Mouse (Mus musculus) midbrain, postnatal 0 days (tissue): ENCODE results near the gene Olfr1180. TPM values are rescaled to one million over a fixed set of nuclear protein-coding genes. Genes with fewer than 3 reads are reported as not detected.
"Not testable (repeated sequence)": the region's sequence is repeated elsewhere in the genome, so short reads cannot be mapped to it uniquely, and the experiment has no call there.

Experiments
- ATAC-seq: fragments of 200-750 bp; cut with Nextera tagmentation; 2 replicates; pipeline ENCODE4 v1.8.0; 2017; ENCODE audit warnings: moderate number of reproducible peaks, mild to moderate bottlenecking, moderate TSS enrichment, moderate library complexity; ENCODE audit not compliant: low FRiP score
- DNase-seq: peaks from one replicate; pipeline ENCODE4 v3.0.0-alpha.2; 2015; ENCODE audit warnings: low spot score
- H3K27ac ChIP-seq: fragments of 300-500 bp; sonication (generic); 2 replicates; pipeline ENCODE4 v1.5.1; 2014; ENCODE audit warnings: low read depth, mild to moderate bottlenecking, low read length, mixed read lengths
- H3K27me3 ChIP-seq: fragments of 300-500 bp; sonication (generic); 2 replicates; pipeline ENCODE4 v1.6.1; 2014; ENCODE audit warnings: low read length, control low read depth, mixed read lengths; ENCODE audit not compliant: insufficient read depth
- H3K36me3 ChIP-seq: fragments of 300-500 bp; sonication (generic); 2 replicates; pipeline ENCODE4 v1.6.1; 2014; ENCODE audit warnings: low read length, control low read depth, mixed read lengths; ENCODE audit not compliant: insufficient read depth
- H3K4me1 ChIP-seq: fragments of 300-500 bp; sonication (generic); 2 replicates; pipeline ENCODE4 v1.6.1; 2014; ENCODE audit warnings: mild to moderate bottlenecking, control low read depth, antibody characterized with exemption, low read length, mixed read lengths; ENCODE audit not compliant: insufficient read depth
- H3K4me2 ChIP-seq: fragments of 300-500 bp; sonication (generic); 2 replicates; pipeline ENCODE4 v1.6.1; 2014; ENCODE audit warnings: low read depth, mild to moderate bottlenecking, low read length, mixed read lengths; ENCODE audit not compliant: poor library complexity, severe bottlenecking
- H3K4me3 ChIP-seq: fragments of 300-500 bp; sonication (generic); 2 replicates; pipeline ENCODE4 v1.5.1; 2014; ENCODE audit warnings: low read depth, mild to moderate bottlenecking, low read length, moderate library complexity
- H3K9ac ChIP-seq: fragments of 300-500 bp; sonication (generic); replicated peaks from 2 replicates; pipeline ENCODE4 v1.6.1; 2014; ENCODE audit warnings: mild to moderate bottlenecking, low read length, moderate library complexity, mixed read lengths; ENCODE audit not compliant: poor library complexity, severe bottlenecking
- H3K9me3 ChIP-seq: fragments of 300-500 bp; sonication (generic); 2 replicates; pipeline ENCODE4 v1.6.1; 2016; ENCODE audit warnings: low read length, control low read depth
- CTCF ChIP-seq: IDR thresholded peaks from 2 replicates; pipeline ENCODE4 v1.5.1; 2016; ENCODE audit warnings: antibody characterized with exemption, mild to moderate bottlenecking
- WGBS: fragments of 180-500 bp; shearing (Covaris S2); extraction: QIAGEN DNeasy Blood & Tissue Kit; methylation state at CpG from one replicate; pipeline ENCODE4 v1.1.7; 2014; 5-methylcytosine and 5-hydroxymethylcytosine counted together
- polyA plus RNA-seq: library from polyadenylated mRNA; unstranded; fragments of >200 nt; fragmentation: Nextera tagmentation; extraction: Ambion mirVana; gene quantifications from 2 replicates; pipeline ENCODE4 v1.2.1, GENCODE M21; 2015
- total RNA-seq: library from RNA; depleted of rRNA; stranded (reverse); fragments of >200 nt; gene quantifications from 2 replicates; pipeline ENCODE4 v1.2.3, GENCODE M21; 2014; rRNA removed

Gene Olfr1180
- total RNA-seq (not detected in 2 replicates), polyA plus RNA-seq (not detected in 2 replicates)

GRCm38 (mm10) chr2:88419051-88419450 lies at the start of gene Olfr1180:
Gene Olfr1180, minus strand, starts transcription at chr2:88419151.
- no peak within 1 kb of the TSS for H3K4me3 ChIP-seq
- H3K4me2 ChIP-seq: no peak within 1 kb of the TSS
- TF ChIP-seq CTCF: no peak
- DNase-seq: no peak
- no peaks in the 10 kb centered on the region for H3K4me1 ChIP-seq
- H3K9ac ChIP-seq: no peak within 1 kb of the TSS
- no peak for ATAC-seq
- no peaks in the 10 kb centered on the region for H3K9me3 ChIP-seq
- WGBS: 84% methylated on average over 2 of the region's 2 CpGs
- H3K27ac ChIP-seq: no peak within 1 kb of the TSS
- H3K36me3 ChIP-seq: no peaks in the 10 kb centered on the region
- H3K27me3 ChIP-seq: no peaks in the 10 kb centered on the region

GRCm38 (mm10) chr2:88454567-88454966 lies 35.6 kb upstream of the Olfr1180 start, which contains the start of gene Olfr1183:
Gene Olfr1183, plus strand, starts transcription at chr2:88454867.
- H3K4me1 ChIP-seq, H3K4me3 ChIP-seq, H3K9ac ChIP-seq, H3K27me3 ChIP-seq, H3K36me3 ChIP-seq, H3K9me3 ChIP-seq, H3K27ac ChIP-seq, ATAC-seq, DNase-seq, H3K4me2 ChIP-seq: not testable (repeated sequence)
- 87% methylated on average over 1 of the region's 1 CpGs for WGBS

- ATAC-seq: no peak
- no peak for TF ChIP-seq CTCF
- WGBS: 100% methylated on average over 1 of the region's 1 CpGs
Observed at GRCm38 (mm10) chr2:88449031-88449430, 30.1 kb upstream of the Olfr1180 start, which contains the start of gene Gm13757. Gene Gm13757, minus strand, starts transcription at chr2:88449131.

GRCm38 (mm10) chr2:88426071-88426470 lies 7.1 kb upstream of the Olfr1180 start, which contains the start of gene Olfr1181:
Gene Olfr1181, minus strand, starts transcription at chr2:88426171.
- no peak for TF ChIP-seq CTCF
- Histone ChIP-seq H3K4me1 (no peaks in the 10 kb centered on the region), H3K36me3 (no peaks in the 10 kb centered on the region), H3K4me3 (no peak within 1 kb of the TSS), H3K27ac (no peak within 1 kb of the TSS), H3K9me3 (no peaks in the 10 kb centered on the region), H3K9ac (no peak within 1 kb of the TSS), H3K27me3 (no peaks in the 10 kb centered on the region), H3K4me2 (no peak within 1 kb of the TSS)
- DNase-seq (no peak), ATAC-seq (no peak)
- WGBS: 93% methylated on average over 1 of the region's 1 CpGs

More at GRCm38 (mm10) chr2:88449031-88449430, 30.1 kb upstream of the Olfr1180 start, which contains the start of gene Gm13757:
- no peaks in the 10 kb centered on the region for H3K36me3 ChIP-seq
- no peak within 1 kb of the TSS for H3K4me3 ChIP-seq
- no peak within 1 kb of the TSS for H3K4me2 ChIP-seq
- H3K4me1 ChIP-seq: no peaks in the 10 kb centered on the region
- DNase-seq: no peak
- no peak within 1 kb of the TSS for H3K27ac ChIP-seq
- no peak within 1 kb of the TSS for H3K9ac ChIP-seq
- H3K27me3 ChIP-seq: no peaks in the 10 kb centered on the region
- no peaks in the 10 kb centered on the region for H3K9me3 ChIP-seq

GRCm38 (mm10) chr2:88406353-88406752 lies 12.6 kb downstream of the Olfr1180 start, which contains the start of gene Olfr1179:
Gene Olfr1179, minus strand, starts transcription at chr2:88406453.
- TF ChIP-seq CTCF: no peak
- DNase-seq: no peak
- ATAC-seq: no peak

GRCm38 (mm10) chr2:88386762-88387161 lies 32.2 kb downstream of the Olfr1180 start, which contains the start of gene Olfr1178:
Gene Olfr1178, plus strand, starts transcription at chr2:88387062.
- no peaks in the 10 kb centered on the region for H3K36me3 ChIP-seq
- ATAC-seq: no peak

More at GRCm38 (mm10) chr2:88406353-88406752, 12.6 kb downstream of the Olfr1180 start, which contains the start of gene Olfr1179:
- Histone ChIP-seq H3K9ac (no peak within 1 kb of the TSS), H3K9me3 (no peaks in the 10 kb centered on the region), H3K4me1 (no peaks in the 10 kb centered on the region), H3K4me2 (no peak within 1 kb of the TSS), H3K27me3 (no peaks in the 10 kb centered on the region), H3K27ac (no peak within 1 kb of the TSS), H3K4me3 (no peak within 1 kb of the TSS), H3K36me3 (no peaks in the 10 kb centered on the region)
- WGBS: 85% methylated on average over 3 of the region's 3 CpGs

More at GRCm38 (mm10) chr2:88386762-88387161, 32.2 kb downstream of the Olfr1180 start, which contains the start of gene Olfr1178:
- 79% methylated on average over 1 of the region's 1 CpGs for WGBS
- no peaks in the 10 kb centered on the region for H3K9me3 ChIP-seq
- no peak within 1 kb of the TSS for H3K9ac ChIP-seq
- DNase-seq: no peak
- no peak within 1 kb of the TSS for H3K27ac ChIP-seq
- H3K27me3 ChIP-seq: no peaks in the 10 kb centered on the region
- H3K4me1 ChIP-seq: no peaks in the 10 kb centered on the region
- no peak within 1 kb of the TSS for H3K4me2 ChIP-seq
- no peak for TF ChIP-seq CTCF
- H3K4me3 ChIP-seq: no peak within 1 kb of the TSS

Other genes with a start within 250 kb of the Olfr1180 start
- not detected in 2 replicates for gene Olfr1168, start 237.3 kb downstream of the Olfr1180 start, total RNA-seq
- gene Olfr1168, start 237.3 kb downstream of the Olfr1180 start, polyA plus RNA-seq: not detected in 2 replicates
- not detected in 2 replicates for gene Olfr1170, start 190.8 kb downstream of the Olfr1180 start, total RNA-seq
- not detected in 2 replicates for gene Olfr1170, start 190.8 kb downstream of the Olfr1180 start, polyA plus RNA-seq
- not detected in 2 replicates for gene Olfr1173, start 139.3 kb downstream of the Olfr1180 start, total RNA-seq
- gene Olfr1173, start 139.3 kb downstream of the Olfr1180 start, polyA plus RNA-seq: not detected in 2 replicates
- not detected in 2 replicates for gene Olfr1174-ps, start 104.0 kb downstream of the Olfr1180 start, total RNA-seq
- gene Olfr1174-ps, start 104.0 kb downstream of the Olfr1180 start, polyA plus RNA-seq: not detected in 2 replicates
- not detected in 2 replicates for gene Olfr1175-ps, start 91.9 kb downstream of the Olfr1180 start, total RNA-seq
- gene Olfr1175-ps, start 91.9 kb downstream of the Olfr1180 start, polyA plus RNA-seq: not detected in 2 replicates
- gene Olfr1176, start 82.4 kb downstream of the Olfr1180 start, total RNA-seq: not detected in 2 replicates
- not detected in 2 replicates for gene Olfr1176, start 82.4 kb downstream of the Olfr1180 start, polyA plus RNA-seq
- not detected in 2 replicates for gene Olfr1177-ps, start 72.7 kb downstream of the Olfr1180 start, total RNA-seq
- gene Olfr1177-ps, start 72.7 kb downstream of the Olfr1180 start, polyA plus RNA-seq: not detected in 2 replicates
- not detected in 2 replicates for gene Olfr1178, start 32.1 kb downstream of the Olfr1180 start, total RNA-seq
- gene Olfr1178, start 32.1 kb downstream of the Olfr1180 start, polyA plus RNA-seq: not detected in 2 replicates
- not detected in 2 replicates for gene Olfr1179, start 12.7 kb downstream of the Olfr1180 start, total RNA-seq
- not detected in 2 replicates for gene Olfr1179, start 12.7 kb downstream of the Olfr1180 start, polyA plus RNA-seq
- gene Olfr1181, start 7.0 kb upstream of the Olfr1180 start, total RNA-seq: not detected in 2 replicates
- not detected in 2 replicates for gene Olfr1181, start 7.0 kb upstream of the Olfr1180 start, polyA plus RNA-seq
- not detected in 2 replicates for gene Gm13757, start 30.0 kb upstream of the Olfr1180 start, total RNA-seq
- not detected in 2 replicates for gene Gm13757, start 30.0 kb upstream of the Olfr1180 start, polyA plus RNA-seq
- not detected in 2 replicates for gene Olfr1183, start 35.7 kb upstream of the Olfr1180 start, total RNA-seq
- gene Olfr1183, start 35.7 kb upstream of the Olfr1180 start, polyA plus RNA-seq: not detected in 2 replicates
- gene Olfr1184, start 64.4 kb upstream of the Olfr1180 start, total RNA-seq: not detected in 2 replicates
- not detected in 2 replicates for gene Olfr1184, start 64.4 kb upstream of the Olfr1180 start, polyA plus RNA-seq
- not detected in 2 replicates for gene Olfr1185-ps1, start 74.2 kb upstream of the Olfr1180 start, total RNA-seq
- not detected in 2 replicates for gene Olfr1185-ps1, start 74.2 kb upstream of the Olfr1180 start, polyA plus RNA-seq
- gene Olfr1186, start 99.4 kb upstream of the Olfr1180 start, total RNA-seq: not detected in 2 replicates
- not detected in 2 replicates for gene Olfr1186, start 99.4 kb upstream of the Olfr1180 start, polyA plus RNA-seq
- gene Olfr1188, start 137.8 kb upstream of the Olfr1180 start, total RNA-seq: not detected in 2 replicates
- gene Olfr1188, start 137.8 kb upstream of the Olfr1180 start, polyA plus RNA-seq: not detected in 2 replicates
- gene Olfr1189, start 167.3 kb upstream of the Olfr1180 start, total RNA-seq: not detected in 2 replicates
- not detected in 2 replicates for gene Olfr1189, start 167.3 kb upstream of the Olfr1180 start, polyA plus RNA-seq
- gene Olfr1191-ps1, start 221.4 kb upstream of the Olfr1180 start, total RNA-seq: 0.28 TPM in 1 of 2 replicates, not detected in the other
- gene Olfr1191-ps1, start 221.4 kb upstream of the Olfr1180 start, polyA plus RNA-seq: not detected in 2 replicates
- not detected in 2 replicates for gene Olfr1192-ps1, start 229.4 kb upstream of the Olfr1180 start, total RNA-seq
- not detected in 2 replicates for gene Olfr1192-ps1, start 229.4 kb upstream of the Olfr1180 start, polyA plus RNA-seq